In the genomic region with DNA sequence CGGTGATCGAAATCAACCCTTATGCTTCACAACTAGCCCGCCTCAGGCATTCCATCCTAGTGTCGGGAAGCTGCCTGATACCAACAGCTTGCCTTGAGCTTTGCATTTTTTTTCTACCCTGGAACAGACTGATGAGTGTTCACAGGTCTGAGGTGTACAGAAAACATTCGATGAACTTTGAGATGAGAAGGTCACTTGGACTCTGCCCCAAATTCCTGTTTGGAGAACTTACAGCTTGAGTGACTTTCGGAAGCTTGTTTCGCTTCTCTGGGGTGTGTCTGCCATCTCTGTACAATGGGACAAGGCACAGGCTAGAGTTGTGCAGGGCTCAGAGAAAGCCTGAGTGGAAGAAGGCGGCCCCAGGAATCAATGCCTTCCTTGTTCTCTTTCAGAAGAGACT, we compare ENCODE assay signal across 27 mouse cellular contexts. TPM values are rescaled to one million over a fixed set of nuclear protein-coding genes. Genes with fewer than 3 reads are reported as not detected.
A peak's percentile ranks its signal among the peaks of the same experiment; 100 is the strongest.
DNase-seq lines count a peak whose midpoint lies in the region; ATAC-seq and TF ChIP-seq lines count a peak whose summit lies in the region.
"Had no signal": no experiment of that assay in that cellular context is flagged by ENCODE, and none has a peak within 500 bp of the region (broad histone marks: within the 10 kb centered on the region; RNA-seq: fewer than 3 reads in every experiment).

No protein-coding gene starts in this region.

- no peaks in the 10 kb centered on the region for H3K9me3 ChIP-seq in liver, embryonic 12.5 days (replicated peaks)
- H3K9me3 ChIP-seq: embryonic facial prominence, embryonic 10.5 days; embryonic facial prominence, embryonic 13.5 days; forebrain, embryonic 12.5 days; forebrain, embryonic 15.5 days; heart, embryonic 10.5 days; hindbrain, embryonic 12.5 days; hindbrain, embryonic 15.5 days had no signal

- ATAC-seq in liver, embryonic 12.5 days, result no peak
- ATAC-seq: CD4-positive, CD25-positive, alpha-beta regulatory T cell, adult 4 months; forebrain, embryonic 15.5 days had no signal

- peak; percentile 58 for DNase-seq in kidney, adult 11 months
- no peak for DNase-seq in kidney, postnatal 14 days
- DNase-seq in kidney, adult 8-10 months, result peak; percentile 67 to 69
- DNase-seq in kidney, postnatal 10 days, result no peak
- DNase-seq in liver, adult 2 months (ENCODE audit: extremely low read depth, low read depth, low spot score), result peak; percentile 97
- peak; percentile 9 for DNase-seq in 3T3-L1 (ENCODE audit: low read depth, low spot score)
- DNase-seq: adrenal gland, adult 8-10 months; adrenal gland, postnatal 25 days; cerebellum, adult 11-12 months; cerebellum, adult 8-10 months; cerebellum, postnatal 10 days; cerebellum, postnatal 36 days; embryo, embryonic 11 days; gastrocnemius, postnatal 25 days; heart, adult 2 months had no signal

- H3K4me2 ChIP-seq in liver, embryonic 12.5 days, result no peak overlapping the region
- H3K4me2 ChIP-seq: embryonic facial prominence, embryonic 13.5 days; forebrain, embryonic 12.5 days; forebrain, embryonic 15.5 days; hindbrain, embryonic 12.5 days; hindbrain, embryonic 15.5 days had no signal

- no peaks in the 10 kb centered on the region for H3K27me3 ChIP-seq in liver, adult 2 months (ENCODE audit: control insufficient read depth, insufficient read depth, low read length)
- H3K27me3 ChIP-seq in liver, embryonic 12.5 days (replicated peaks), result no peaks in the 10 kb centered on the region
- H3K27me3 ChIP-seq: embryonic facial prominence, embryonic 13.5 days; forebrain, embryonic 12.5 days; forebrain, embryonic 15.5 days; hindbrain, embryonic 12.5 days; hindbrain, embryonic 15.5 days had no signal

- peaks cover 31% of the 10 kb centered on the region for H3K4me1 ChIP-seq in liver, adult 2 months (ENCODE audit: control insufficient read depth, insufficient read depth, low read length)
- H3K4me1 ChIP-seq in liver, embryonic 12.5 days, result no peaks in the 10 kb centered on the region
- H3K4me1 ChIP-seq: embryonic facial prominence, embryonic 10.5 days; embryonic facial prominence, embryonic 13.5 days; forebrain, embryonic 15.5 days had no signal

- WGBS in liver, adult 2 months, result 39% methylated on average over 8 of the region's 8 CpGs
- 71% methylated on average over 8 of the region's 8 CpGs for WGBS in liver, embryonic 12.5 days (ENCODE audit: insufficient replicate concordance)

- no peaks in the 10 kb centered on the region for H3K36me3 ChIP-seq in liver, adult 2 months (ENCODE audit: control insufficient read depth, insufficient read depth, low read length)
- H3K36me3 ChIP-seq in liver, embryonic 12.5 days, result no peaks in the 10 kb centered on the region
- H3K36me3 ChIP-seq: embryonic facial prominence, embryonic 10.5 days; embryonic facial prominence, embryonic 13.5 days; forebrain, embryonic 12.5 days; forebrain, embryonic 15.5 days; heart, embryonic 10.5 days; hindbrain, embryonic 12.5 days; hindbrain, embryonic 15.5 days had no signal

- no peak for TF ChIP-seq POLR2A in liver, adult 2 months (IDR thresholded peaks at IDR 0.05; ENCODE audit: extremely low read depth, insufficient read depth, low read length)

- no peak overlapping the region for H3K4me3 ChIP-seq in liver, adult 2 months (ENCODE audit: insufficient read depth, low read depth, low read length)
- no peak overlapping the region for H3K4me3 ChIP-seq in liver, embryonic 12.5 days
- H3K4me3 ChIP-seq: embryonic facial prominence, embryonic 10.5 days; embryonic facial prominence, embryonic 13.5 days; erythroblast, embryonic 14.5 days; forebrain, embryonic 12.5 days; forebrain, embryonic 15.5 days; heart, adult 2 months; heart, embryonic 10.5 days; hindbrain, embryonic 12.5 days; hindbrain, embryonic 15.5 days had no signal

- no peak overlapping the region for H3K9ac ChIP-seq in liver, adult 2 months (ENCODE audit: low read depth, low read length)
- no peak overlapping the region for H3K9ac ChIP-seq in liver, embryonic 12.5 days
- H3K9ac ChIP-seq: embryonic facial prominence, embryonic 13.5 days; forebrain, embryonic 12.5 days; forebrain, embryonic 15.5 days; hindbrain, embryonic 12.5 days; hindbrain, embryonic 15.5 days had no signal

- peaks cover 12% of the 10 kb centered on the region; the same call in 1 of the 2 replicates for H3K79me2 ChIP-seq in liver, adult 2 months (ENCODE audit: control insufficient read depth, insufficient read depth, low read length)

- peak overlapping the region; percentile 57 for H3K27ac ChIP-seq in liver, adult 2 months (replicated peaks; ENCODE audit: insufficient read depth, low read depth, low read length)
- H3K27ac ChIP-seq in liver, embryonic 12.5 days, result no peak overlapping the region
- H3K27ac ChIP-seq: embryonic facial prominence, embryonic 10.5 days; embryonic facial prominence, embryonic 13.5 days; forebrain, embryonic 12.5 days; forebrain, embryonic 15.5 days; heart, adult 2 months; heart, embryonic 10.5 days; hindbrain, embryonic 12.5 days; hindbrain, embryonic 15.5 days had no signal

- no peak for TF ChIP-seq CTCF in liver, adult 2 months (IDR thresholded peaks at IDR 0.05; ENCODE audit: low read depth, low read length)

RNA-seq across cellular contexts. Expression of a gene that starts 12.3 kb away (rescaled TPM):
- total RNA-seq in liver, adult 2 months (2014; rRNA removed), result 21.6 and 25.6 TPM in 2 replicates
- 176 and 191 TPM in 2 replicates for polyA plus RNA-seq in liver, adult 2 months (2012; rRNA removed)
- polyA plus RNA-seq in liver, embryonic 12.5 days (2016; fragmentation: Nextera tagmentation; extraction: Ambion mirVana), result 2.4 TPM in 2 replicates
- total RNA-seq: hematopoietic stem cell, adult 5-6 weeks; MEL had no signal
- polyA plus RNA-seq: CD4-positive, CD25-positive, alpha-beta regulatory T cell, adult 4 months; erythroblast, embryonic 14.5 days had no signal

Comparison
In these comparisons a context has a peak if more than half of its experiments do, and no peak if none do; other contexts are left out.
1. DNase-seq: peak in kidney, adult 11 months (single experiment), kidney, adult 8-10 months (2 of 2), liver, adult 2 months (single experiment) and 3T3-L1 (single experiment); none in kidney, postnatal 14 days (single experiment) and kidney, postnatal 10 days (single experiment).
2. RNA of a gene that starts 12.3 kb away (polyA plus RNA-seq): 176 to 191 TPM in liver, adult 2 months; 2.4 TPM in liver, embryonic 12.5 days; every median in the first group is over 10 times any median in the second.